Mouse (Mus musculus) urinary bladder, adult 2 months (tissue): ENCODE measurements at regions not wholly inside any gene's neighbourhood (a gene's known extent, or its start where the extent isn't known, plus 50 kb on each side); places are given as distances from the start of the nearest gene placed in this dataset.
"Not testable (repeated sequence)": the region's sequence is repeated elsewhere in the genome, so short reads cannot be mapped to it uniquely, and the experiment has no call there.

ENCODE experiments used
- DNase-seq: peaks from one replicate; pipeline ENCODE4 v3.0.0; 2022; ENCODE audit warnings: low spot score

DNA sequence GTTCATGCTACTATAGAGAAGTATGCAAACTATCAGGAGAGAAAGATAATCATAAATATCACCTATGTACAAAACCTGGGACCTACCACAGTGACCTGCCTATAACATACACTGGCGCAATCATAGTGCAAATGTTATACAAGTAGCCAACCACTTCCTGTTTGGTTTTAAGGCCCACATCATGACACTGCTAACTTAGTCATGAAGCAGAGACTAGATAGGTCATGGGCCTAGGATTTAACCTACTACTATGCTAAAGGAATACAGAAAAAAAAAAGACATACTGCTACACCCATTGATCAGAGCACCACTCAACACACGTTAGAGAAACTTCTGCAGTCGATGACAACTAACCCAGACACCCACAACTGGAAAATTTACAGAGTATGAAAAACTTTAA is 498.6 kb upstream of the Acvr2a start:
- DNase-seq, result no peak

- no peak for DNase-seq
Measured at GRCm38 (mm10) chr2:48316180-48316889, 497.6 kb upstream of the Acvr2a start.

GRCm38 (mm10) chr2:48317821-48318220 is 496.1 kb upstream of the Acvr2a start:
- no peak for DNase-seq

DNA sequence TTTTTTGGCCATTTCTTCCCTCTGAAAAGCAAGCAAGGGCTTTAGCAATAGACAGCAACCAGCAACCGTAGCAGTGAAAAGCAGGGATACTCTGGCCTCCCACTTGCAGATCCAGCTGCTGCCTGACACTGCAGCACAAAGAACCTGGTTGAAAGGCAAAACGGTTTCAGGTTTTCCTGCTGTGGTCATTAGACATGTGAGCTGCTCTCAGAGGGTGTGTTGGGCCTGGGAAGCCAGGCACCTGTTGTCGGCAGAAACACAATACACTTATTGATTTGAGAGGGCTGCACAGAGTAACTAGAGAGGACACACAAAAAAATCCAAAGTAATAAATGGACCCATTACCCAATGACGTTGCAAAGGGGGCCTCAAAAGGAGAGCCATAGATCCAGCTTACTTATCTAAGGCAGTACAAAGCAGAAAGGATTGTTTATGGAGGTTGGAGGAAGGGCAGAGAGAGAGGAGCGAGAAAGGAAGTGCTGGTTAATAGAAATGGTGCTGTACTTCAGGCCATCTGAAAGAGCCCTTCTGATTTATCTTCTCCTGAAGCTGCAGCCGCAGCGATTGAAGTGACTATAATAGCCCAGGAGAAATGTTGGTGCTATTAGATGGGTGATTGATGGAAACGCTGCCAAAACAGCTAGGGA is 495.4 kb upstream of the Acvr2a start:
- no peak for DNase-seq

- DNase-seq, result no peak
Measured at GRCm38 (mm10) chr2:48321471-48321870, 492.4 kb upstream of the Acvr2a start.

GRCm38 (mm10) chr2:48322278-48322677 is 491.6 kb upstream of the Acvr2a start:
- DNase-seq, result no peak

GRCm38 (mm10) chr2:48328204-48328603 is 485.7 kb upstream of the Acvr2a start:
- DNase-seq, result no peak

DNA sequence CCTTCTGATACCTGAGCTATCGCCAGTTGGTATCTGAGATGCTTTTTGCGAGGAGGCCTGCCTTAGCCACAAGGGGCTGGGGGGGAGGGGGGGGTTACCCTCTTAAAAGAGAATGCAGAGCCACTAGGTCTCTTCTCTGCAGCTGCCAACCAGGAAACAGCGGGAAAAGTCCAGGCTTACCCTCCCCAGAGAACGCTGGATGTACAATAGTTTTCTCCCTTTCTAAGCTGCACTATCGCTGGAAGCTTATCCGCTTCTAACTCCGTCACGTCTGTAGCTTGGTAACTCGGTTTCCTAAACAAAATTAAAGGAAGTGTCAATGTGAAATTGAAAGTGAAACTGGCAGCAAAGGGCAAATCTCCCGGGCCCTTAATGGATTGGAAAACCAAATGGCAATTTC is 481.1 kb upstream of the Acvr2a start:
- no peak for DNase-seq

DNA sequence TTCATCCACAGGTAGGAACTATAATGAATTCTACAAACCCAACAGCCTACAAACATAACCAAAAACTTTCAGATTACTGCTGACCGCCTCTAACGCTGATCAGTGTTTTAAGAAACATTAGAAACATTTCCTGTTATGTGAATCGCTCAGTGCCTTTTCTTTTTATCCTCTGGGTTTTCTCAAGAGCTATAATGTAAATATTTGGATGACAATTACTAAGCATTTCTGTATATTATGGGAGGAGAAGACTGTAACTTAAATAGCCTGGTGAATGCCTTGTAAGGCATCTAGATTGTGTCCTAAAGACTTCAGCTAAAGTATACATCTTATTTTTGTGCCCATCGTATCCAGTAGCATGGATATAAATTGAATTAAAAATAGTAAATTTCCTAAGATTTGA is 465.9 kb upstream of the Acvr2a start:
- no peak for DNase-seq

DNA sequence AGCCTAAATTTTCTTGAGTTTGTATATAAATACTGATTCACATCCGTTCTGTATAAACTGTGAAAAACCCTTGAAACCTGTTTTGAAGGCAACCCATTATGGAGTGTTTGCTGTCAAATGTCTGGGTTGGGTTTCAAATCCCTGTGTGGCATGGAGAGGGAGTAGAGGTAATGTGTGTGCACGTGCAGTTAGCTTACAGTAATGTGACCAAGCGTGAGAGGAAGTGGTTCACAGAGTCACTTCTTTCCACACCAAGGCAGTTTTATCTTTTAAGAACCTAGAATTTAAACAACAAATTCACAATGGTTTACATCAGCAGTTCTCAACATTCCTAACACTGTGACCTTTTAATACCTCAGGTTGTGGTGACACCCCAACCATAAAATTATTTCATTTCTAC is 464.1 kb upstream of the Acvr2a start:
- no peak for DNase-seq

DNA sequence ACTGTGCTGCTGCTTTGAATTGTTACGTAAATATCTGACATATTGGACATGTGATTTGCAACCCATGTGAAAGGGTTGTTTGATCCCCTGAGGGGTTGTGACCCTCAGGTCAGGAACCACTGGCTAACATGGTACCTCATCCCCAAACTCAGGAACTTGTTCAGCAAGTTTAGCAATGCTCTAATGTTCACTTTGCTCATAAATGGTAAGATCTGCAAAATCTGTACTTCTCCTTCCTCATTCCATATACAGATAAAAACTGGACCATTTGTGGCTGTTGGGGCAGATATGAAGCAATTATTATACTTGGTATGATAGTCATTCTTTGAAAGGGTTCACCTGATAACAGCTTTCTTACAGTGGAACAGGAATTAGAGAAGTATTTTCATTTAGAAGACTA is 463.7 kb upstream of the Acvr2a start:
- DNase-seq, result no peak

GRCm38 (mm10) chr2:48371572-48371971 is 442.3 kb upstream of the Acvr2a start:
- not testable (repeated sequence) for DNase-seq

DNA sequence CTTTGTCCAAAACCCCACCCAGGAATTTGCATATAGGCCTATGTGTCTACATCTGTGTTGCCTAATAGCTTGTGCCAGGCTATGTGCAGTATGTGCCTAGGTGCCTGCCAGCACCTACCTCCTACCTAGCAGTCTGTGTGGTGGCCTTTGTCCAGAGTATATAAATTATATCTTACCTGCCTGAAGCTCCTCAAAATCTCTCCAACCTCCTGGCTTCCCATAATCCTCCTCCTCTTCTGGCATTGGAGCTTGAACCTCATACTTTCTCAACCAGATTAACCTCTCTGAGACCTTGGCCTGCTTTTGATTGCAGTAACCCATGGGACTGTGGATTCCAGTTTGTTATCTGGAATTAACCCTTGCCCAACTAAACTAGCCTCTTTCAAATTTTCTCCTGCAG is 440.8 kb upstream of the Acvr2a start:
- DNase-seq, result no peak

DNA sequence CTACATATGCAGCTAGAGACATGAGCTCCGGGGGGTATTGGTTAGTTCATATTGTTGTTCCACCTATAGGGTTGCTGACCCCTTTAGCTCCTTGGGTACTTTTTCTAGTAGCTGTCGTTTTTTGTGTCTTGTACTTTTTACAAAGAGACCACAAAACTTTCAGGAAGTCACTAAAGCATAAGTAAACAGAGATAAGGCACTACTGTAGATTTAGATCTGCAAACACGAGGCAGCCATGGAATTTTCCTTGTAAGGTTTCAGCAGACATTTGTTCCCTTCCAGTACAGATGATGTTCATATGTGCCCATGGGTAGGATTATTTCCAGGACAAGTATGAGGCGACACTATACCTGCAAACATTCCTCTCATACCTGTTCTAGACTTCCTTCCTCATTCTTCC is 439.6 kb upstream of the Acvr2a start:
- no peak for DNase-seq

DNA sequence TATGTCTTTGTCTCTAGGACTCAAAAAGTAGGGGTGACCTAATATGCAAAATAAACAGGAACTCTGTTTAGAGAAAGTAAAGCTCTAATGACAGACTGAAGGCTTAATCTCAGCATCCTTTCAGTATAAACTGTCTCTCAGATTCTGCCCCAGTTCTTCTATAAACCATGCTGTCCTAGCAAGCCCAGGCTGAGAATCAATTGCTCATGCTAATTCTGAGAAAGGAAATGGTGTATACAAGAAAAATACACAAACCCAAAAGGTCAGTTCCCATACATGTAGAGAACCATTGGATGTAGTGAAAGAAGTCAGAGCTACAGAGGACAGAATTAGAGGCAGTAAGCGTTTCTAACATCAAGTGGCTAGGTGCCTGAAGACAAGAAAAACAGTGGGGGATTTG is 435.7 kb upstream of the Acvr2a start:
- DNase-seq, result no peak

- no peak for DNase-seq
Measured at GRCm38 (mm10) chr2:48378749-48379148, 435.2 kb upstream of the Acvr2a start.

DNA sequence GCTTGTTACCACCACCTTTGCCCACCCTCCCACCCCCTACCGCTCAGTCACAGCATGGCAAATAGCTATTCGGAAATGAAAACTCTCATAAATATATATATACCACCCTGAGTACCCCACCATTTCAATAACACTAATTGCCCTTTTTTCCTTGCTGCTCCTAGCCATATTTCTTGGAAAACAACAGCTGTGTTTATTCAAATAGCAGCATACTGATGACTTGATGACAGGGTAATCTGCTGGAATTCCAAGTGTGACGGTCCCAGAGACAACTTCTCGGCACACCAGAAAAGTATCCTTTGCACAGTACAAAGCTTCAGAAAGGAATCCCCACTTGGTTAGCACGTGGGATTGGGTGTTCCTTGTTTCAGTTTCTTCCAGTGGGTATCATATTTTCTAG is 433.8 kb upstream of the Acvr2a start:
- no peak for DNase-seq

GRCm38 (mm10) chr2:48380786-48381185 is 433.1 kb upstream of the Acvr2a start:
- DNase-seq, result no peak

- DNase-seq, result no peak
Measured at GRCm38 (mm10) chr2:48381481-48382075, 432.3 kb upstream of the Acvr2a start.

DNA sequence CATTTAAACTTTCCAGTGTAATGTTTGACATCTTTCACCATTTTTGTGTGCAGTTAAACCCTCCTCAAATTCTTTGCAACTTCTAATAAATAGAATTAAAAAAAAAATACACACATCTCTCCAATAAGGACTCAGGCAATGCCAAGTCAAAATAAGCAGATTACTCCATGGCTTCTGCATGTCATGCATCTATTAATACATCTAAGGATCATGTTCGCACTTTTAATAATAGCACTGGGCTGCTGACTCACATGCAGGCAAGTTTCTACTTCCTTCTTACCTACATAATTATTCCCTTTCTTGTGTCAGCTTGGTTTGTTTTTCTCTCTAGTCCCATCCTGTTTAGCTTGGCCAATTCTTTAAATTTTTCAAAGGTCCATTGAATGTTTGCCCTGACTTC is 415.4 kb upstream of the Acvr2a start:
- DNase-seq, result no peak

- no peak for DNase-seq
Measured at GRCm38 (mm10) chr2:48399191-48399590, 414.7 kb upstream of the Acvr2a start.

DNA sequence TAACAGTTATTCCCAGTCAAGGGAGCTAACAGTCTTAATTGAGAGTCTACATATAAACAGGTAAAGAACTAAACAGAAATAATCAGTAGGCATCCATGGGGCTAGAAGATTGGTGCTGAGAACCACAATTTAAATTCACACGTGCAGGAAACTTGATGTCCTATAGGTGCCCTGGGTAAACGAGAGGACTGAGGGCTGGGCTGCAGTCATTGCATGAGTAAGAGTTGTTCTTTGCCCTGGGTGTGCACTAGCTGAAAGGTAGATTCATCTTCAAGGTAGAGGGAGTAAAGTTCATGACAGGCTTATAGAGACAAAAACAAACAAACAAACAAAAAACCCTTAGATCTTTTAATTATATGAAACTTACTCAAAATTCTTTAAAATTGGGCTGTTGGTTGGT is 411.1 kb upstream of the Acvr2a start:
- no peak for DNase-seq

DNA sequence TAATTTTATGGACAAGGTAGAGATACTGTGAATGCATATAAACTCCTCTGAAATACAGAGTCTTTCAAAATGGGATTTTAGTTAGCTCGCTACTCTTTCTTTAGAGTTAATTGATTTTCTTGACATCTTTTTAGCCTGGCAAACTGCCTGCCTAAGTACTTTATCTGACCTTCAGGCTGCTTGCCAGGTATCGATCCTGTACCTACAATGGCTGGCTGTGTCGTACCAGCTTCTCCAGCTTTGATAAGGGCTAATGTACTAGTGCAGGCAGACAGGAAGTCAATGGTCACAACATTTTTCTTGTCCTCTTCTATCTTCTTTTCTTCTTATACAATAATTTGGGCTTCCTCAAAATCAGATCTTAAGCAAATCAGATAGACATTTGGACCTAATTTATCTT is 409.4 kb upstream of the Acvr2a start:
- DNase-seq, result no peak
